Comparison of ENCODE assay signal across 13 mouse cellular contexts in genomic region chr7:82773150-82773549, GRCm38 (mm10).
DNase-seq lines count a peak whose midpoint lies in the region; ATAC-seq and TF ChIP-seq lines count a peak whose summit lies in the region.
"Had no signal": no experiment of that assay in that cellular context is flagged by ENCODE, and none has a peak within 500 bp of the region (broad histone marks: within the 10 kb centered on the region; RNA-seq: fewer than 3 reads in every experiment).

No protein-coding gene starts in this region.

- intact Hi-C loops in gastrocnemius, adult 2 months (cut with DNase I) = no loop called here

- ATAC-seq in kidney, embryonic 14.5 days (ENCODE audit: low FRiP score, low TSS enrichment) = peak; percentile 80
- ATAC-seq in CD4-positive, CD25-positive, alpha-beta regulatory T cell, adult 4 months = peak; percentile 28
- no peak for ATAC-seq in intestine, embryonic 16.5 days

- H3K36me3 ChIP-seq in kidney, embryonic 14.5 days (ENCODE audit: control insufficient read depth, insufficient read depth, low read length) = no peaks in the 10 kb centered on the region
- H3K36me3 ChIP-seq in intestine, embryonic 16.5 days (ENCODE audit: control insufficient read depth, insufficient read depth, low read length) = no peaks in the 10 kb centered on the region
- H3K36me3 ChIP-seq: neural tube, embryonic 12.5 days had no signal

- H3K4me1 ChIP-seq in kidney, embryonic 14.5 days (ENCODE audit: control insufficient read depth, insufficient read depth, low read length) = peaks cover 17% of the 10 kb centered on the region
- H3K4me1 ChIP-seq in intestine, embryonic 16.5 days (ENCODE audit: control insufficient read depth, insufficient read depth, low read length) = peaks cover 6% of the 10 kb centered on the region

- H3K4me3 ChIP-seq in kidney, embryonic 14.5 days (ENCODE audit: low read length) = no peak overlapping the region
- no peak overlapping the region for H3K4me3 ChIP-seq in intestine, embryonic 16.5 days (ENCODE audit: low read length)
- no peak overlapping the region for H3K4me3 ChIP-seq in gastrocnemius, adult 2 months
- H3K4me3 ChIP-seq: megakaryocyte, embryonic 14.5 days; neural tube, embryonic 12.5 days had no signal

- peak overlapping the region; percentile 65 for H3K27ac ChIP-seq in kidney, embryonic 14.5 days (ENCODE audit: low read depth, low read length)
- peak overlapping the region; percentile 65 for H3K27ac ChIP-seq in intestine, embryonic 16.5 days (ENCODE audit: low read length)
- H3K27ac ChIP-seq in gastrocnemius, adult 2 months = no peak overlapping the region
- H3K27ac ChIP-seq: liver, embryonic 14.5 days; neural tube, embryonic 12.5 days had no signal

- 18% methylated on average over 9 of the region's 9 CpGs for WGBS in kidney, embryonic 14.5 days
- 44% methylated on average over 9 of the region's 9 CpGs for WGBS in intestine, embryonic 16.5 days

- DNase-seq in embryo, embryonic 11 days = peak; percentile 26
- DNase-seq in embryo, embryonic 9.5 days (ENCODE audit: extremely low spot score) = no peak
- DNase-seq in kidney, adult 18-20 months = no peak
- DNase-seq in gastrocnemius, adult 2 months = no peak
- DNase-seq in layer of hippocampus, adult 18-20 months (ENCODE audit: low spot score in 2 of 2) = no peak
- DNase-seq: cerebellum, adult 18-20 months; layer of hippocampus, adult 9-11 months had no signal

- H3K4me2 ChIP-seq in kidney, embryonic 14.5 days (replicated peaks; ENCODE audit: low read depth, low read length) = no peak overlapping the region
- no peak overlapping the region for H3K4me2 ChIP-seq in intestine, embryonic 16.5 days (ENCODE audit: low read depth, low read length)
- H3K4me2 ChIP-seq: neural tube, embryonic 12.5 days had no signal

- H3K9ac ChIP-seq in kidney, embryonic 14.5 days (ENCODE audit: low read depth, low read length) = peak overlapping the region; percentile 28; the same call in 1 of the 2 replicates
- no peak overlapping the region; the same call in 1 of the 2 replicates for H3K9ac ChIP-seq in intestine, embryonic 16.5 days (ENCODE audit: low read depth, low read length)
- H3K9ac ChIP-seq: liver, embryonic 14.5 days; neural tube, embryonic 12.5 days had no signal

- no peaks in the 10 kb centered on the region for H3K9me3 ChIP-seq in kidney, embryonic 14.5 days (ENCODE audit: control insufficient read depth, low read length)
- no peaks in the 10 kb centered on the region for H3K9me3 ChIP-seq in intestine, embryonic 16.5 days (ENCODE audit: control insufficient read depth, low read length)
- H3K9me3 ChIP-seq: neural tube, embryonic 12.5 days had no signal

- no peak for TF ChIP-seq CTCF in gastrocnemius, adult 2 months (IDR thresholded peaks at IDR 0.05)

- no peaks in the 10 kb centered on the region for H3K27me3 ChIP-seq in kidney, embryonic 14.5 days (ENCODE audit: control insufficient read depth, insufficient read depth, low read length)
- no peaks in the 10 kb centered on the region for H3K27me3 ChIP-seq in intestine, embryonic 16.5 days (replicated peaks; ENCODE audit: control insufficient read depth, insufficient read depth, low read length)
- H3K27me3 ChIP-seq: megakaryocyte, embryonic 14.5 days; neural tube, embryonic 12.5 days had no signal
